Mouse (Mus musculus): Measurements from ENCODE around the gene Paqr7. TPM values are rescaled to one million over a fixed set of nuclear protein-coding genes. Genes with fewer than 3 reads are reported as not detected.
A peak's percentile ranks its signal among the peaks of the same experiment; 100 is the strongest.

The Paqr7 gene
- polyA plus RNA-seq, 1 experiment from 2014 or later = 19.1 TPM

GRCm38 (mm10) chr4:134523447-134523846 is 26.9 kb downstream of the Paqr7 start:
- 93% methylated on average over 4 of the region's 4 CpGs for WGBS (ENCODE audit: missing documents)
- no peak overlapping the region for H3K27ac ChIP-seq
- H3K4me3 ChIP-seq (ENCODE audit: inconsistent target) = no peak overlapping the region
- H3K36me3 ChIP-seq (ENCODE audit: inconsistent target) = peaks cover 6% of the 10 kb centered on the region
- H3K79me2 ChIP-seq (ENCODE audit: inconsistent target) = peaks cover 31% of the 10 kb centered on the region

- Histone ChIP-seq H3K27ac (peak overlapping the region; percentile 33), H3K36me3 (ENCODE audit: inconsistent target) (peaks cover 30% of the 10 kb centered on the region)
- WGBS (ENCODE audit: missing documents) = 64% methylated on average over 5 of the region's 5 CpGs
Observed at GRCm38 (mm10) chr4:134525806-134526205, 29.3 kb downstream of the Paqr7 start.

GRCm38 (mm10) chr4:134526220-134526619 is 29.7 kb downstream of the Paqr7 start:
- 19% methylated on average over 4 of the region's 5 CpGs for WGBS (ENCODE audit: missing documents)
- Histone ChIP-seq H3K79me2 (ENCODE audit: inconsistent target) (peaks cover 4% of the 10 kb centered on the region), H3K27ac (peak overlapping the region; percentile 33), H3K4me3 (ENCODE audit: inconsistent target) (no peak overlapping the region), H3K36me3 (ENCODE audit: inconsistent target) (peaks cover 34% of the 10 kb centered on the region)

More at GRCm38 (mm10) chr4:134525806-134526205, 29.3 kb downstream of the Paqr7 start:
- no peak overlapping the region for H3K4me3 ChIP-seq (ENCODE audit: inconsistent target)
- peaks cover 8% of the 10 kb centered on the region for H3K79me2 ChIP-seq (ENCODE audit: inconsistent target)

GRCm38 (mm10) chr4:134532928-134533327 is 36.4 kb downstream of the Paqr7 start:
- 73% methylated on average over 4 of the region's 4 CpGs for WGBS (ENCODE audit: missing documents)
- H3K4me3 ChIP-seq (ENCODE audit: inconsistent target) = no peak overlapping the region
- H3K79me2 ChIP-seq (ENCODE audit: inconsistent target) = peaks cover 18% of the 10 kb centered on the region; the same call in 1 of the 2 replicates
- H3K36me3 ChIP-seq (ENCODE audit: inconsistent target) = peaks cover 36% of the 10 kb centered on the region
- H3K27ac ChIP-seq = no peak overlapping the region

- Histone ChIP-seq H3K79me2 (ENCODE audit: inconsistent target) (peaks cover 18% of the 10 kb centered on the region; the same call in 1 of the 2 replicates), H3K27ac (peak overlapping the region; percentile 45; the same call in 1 of the 2 replicates), H3K4me3 (ENCODE audit: inconsistent target) (peak overlapping the region; percentile 51; the same call in 1 of the 2 replicates), H3K36me3 (ENCODE audit: inconsistent target) (peaks cover 31% of the 10 kb centered on the region)
- 91% methylated on average over 4 of the region's 4 CpGs for WGBS (ENCODE audit: missing documents)
Observed at GRCm38 (mm10) chr4:134533421-134533820, 36.9 kb downstream of the Paqr7 start.

GRCm38 (mm10) chr4:134534124-134534886 is 37.8 kb downstream of the Paqr7 start:
- peaks cover 29% of the 10 kb centered on the region for H3K36me3 ChIP-seq (ENCODE audit: inconsistent target)
- H3K79me2 ChIP-seq (ENCODE audit: inconsistent target) = peaks cover 18% of the 10 kb centered on the region; the same call in 1 of the 2 replicates
- H3K4me3 ChIP-seq (ENCODE audit: inconsistent target) = peak overlapping the region; percentile 51
- WGBS (ENCODE audit: missing documents) = under 1% methylated on average over 53 of the region's 57 CpGs
- H3K27ac ChIP-seq = peak overlapping the region; percentile 45

GRCm38 (mm10) chr4:134534932-134535786 is 38.7 kb downstream of the Paqr7 start, which contains the start of gene Mtfr1l:
Gene Mtfr1l, minus strand, starts transcription at chr4:134535387.
- peaks cover 29% of the 10 kb centered on the region for H3K36me3 ChIP-seq (ENCODE audit: inconsistent target)
- peak within 1 kb of the TSS; percentile 51 for H3K4me3 ChIP-seq (ENCODE audit: inconsistent target)
- H3K79me2 ChIP-seq (ENCODE audit: inconsistent target) = peaks cover 18% of the 10 kb centered on the region; the same call in 1 of the 2 replicates
- WGBS (ENCODE audit: missing documents) = under 1% methylated on average over 70 of the region's 71 CpGs
- H3K27ac ChIP-seq = peak within 1 kb of the TSS; percentile 45

GRCm38 (mm10) chr4:134535787-134536151 is 39.3 kb downstream of the Paqr7 start:
- WGBS (ENCODE audit: missing documents) = 4% methylated on average over 8 of the region's 8 CpGs
- peak overlapping the region; percentile 50 for H3K4me3 ChIP-seq (ENCODE audit: inconsistent target)
- H3K79me2 ChIP-seq (ENCODE audit: inconsistent target) = peaks cover 18% of the 10 kb centered on the region; the same call in 1 of the 2 replicates
- H3K36me3 ChIP-seq (ENCODE audit: inconsistent target) = peaks cover 29% of the 10 kb centered on the region
- H3K27ac ChIP-seq = no peak overlapping the region

GRCm38 (mm10) chr4:134538997-134539580 is 42.6 kb downstream of the Paqr7 start:
- peaks cover 36% of the 10 kb centered on the region for H3K36me3 ChIP-seq (ENCODE audit: inconsistent target)
- 90% methylated on average over 10 of the region's 10 CpGs for WGBS (ENCODE audit: missing documents)
- H3K27ac ChIP-seq = no peak overlapping the region
- H3K4me3 ChIP-seq (ENCODE audit: inconsistent target) = no peak overlapping the region
- H3K79me2 ChIP-seq (ENCODE audit: inconsistent target) = no peaks in the 10 kb centered on the region

GRCm38 (mm10) chr4:134542726-134543125 is 46.2 kb downstream of the Paqr7 start:
- peaks cover 40% of the 10 kb centered on the region for H3K36me3 ChIP-seq (ENCODE audit: inconsistent target)
- H3K79me2 ChIP-seq (ENCODE audit: inconsistent target) = no peaks in the 10 kb centered on the region
- no peak overlapping the region for H3K4me3 ChIP-seq (ENCODE audit: inconsistent target)
- no peak overlapping the region for H3K27ac ChIP-seq
- 84% methylated on average over 9 of the region's 9 CpGs for WGBS (ENCODE audit: missing documents)

GRCm38 (mm10) chr4:134543261-134543660 is 46.8 kb downstream of the Paqr7 start:
- Histone ChIP-seq H3K4me3 (ENCODE audit: inconsistent target) (no peak overlapping the region), H3K79me2 (ENCODE audit: inconsistent target) (no peaks in the 10 kb centered on the region), H3K36me3 (ENCODE audit: inconsistent target) (peaks cover 40% of the 10 kb centered on the region), H3K27ac (no peak overlapping the region)
- WGBS (ENCODE audit: missing documents) = 4% methylated on average over 5 of the region's 5 CpGs

GRCm38 (mm10) chr4:134546814-134547705 is 50.6 kb downstream of the Paqr7 start:
- Histone ChIP-seq H3K4me3 (ENCODE audit: inconsistent target) (no peak overlapping the region), H3K27ac (peak overlapping the region; percentile 40)
- 62% methylated on average over 8 of the region's 9 CpGs for WGBS (ENCODE audit: missing documents)

GRCm38 (mm10) chr4:134548169-134548938 is 51.9 kb downstream of the Paqr7 start:
- H3K27ac ChIP-seq = peak overlapping the region; percentile 40
- no peak overlapping the region for H3K4me3 ChIP-seq (ENCODE audit: inconsistent target)
- peaks cover 8% of the 10 kb centered on the region; the same call in 1 of the 2 replicates for H3K79me2 ChIP-seq (ENCODE audit: inconsistent target)
- WGBS (ENCODE audit: missing documents) = 53% methylated on average over 18 of the region's 18 CpGs
- H3K36me3 ChIP-seq (ENCODE audit: inconsistent target) = peaks cover 6% of the 10 kb centered on the region; the same call in 1 of the 2 replicates

More at GRCm38 (mm10) chr4:134546814-134547705, 50.6 kb downstream of the Paqr7 start:
- Histone ChIP-seq H3K79me2 (ENCODE audit: inconsistent target) (peaks cover 8% of the 10 kb centered on the region; the same call in 1 of the 2 replicates), H3K36me3 (ENCODE audit: inconsistent target) (peaks cover 9% of the 10 kb centered on the region; the same call in 1 of the 2 replicates)
